Mouse (Mus musculus) adrenal gland (tissue): ENCODE results near the gene Bpifb1.
"Not testable (repeated sequence)": the region's sequence is repeated elsewhere in the genome, so short reads cannot be mapped to it uniquely, and the experiment has no call there.

ENCODE experiments used
- intact Hi-C: fragments of 180-260 bp; cut with DNase I; formaldehyde crosslinking; loops from one replicate; pipeline ENCODE4 v1.15.1; 2025

Bpifb1 gene

DNA sequence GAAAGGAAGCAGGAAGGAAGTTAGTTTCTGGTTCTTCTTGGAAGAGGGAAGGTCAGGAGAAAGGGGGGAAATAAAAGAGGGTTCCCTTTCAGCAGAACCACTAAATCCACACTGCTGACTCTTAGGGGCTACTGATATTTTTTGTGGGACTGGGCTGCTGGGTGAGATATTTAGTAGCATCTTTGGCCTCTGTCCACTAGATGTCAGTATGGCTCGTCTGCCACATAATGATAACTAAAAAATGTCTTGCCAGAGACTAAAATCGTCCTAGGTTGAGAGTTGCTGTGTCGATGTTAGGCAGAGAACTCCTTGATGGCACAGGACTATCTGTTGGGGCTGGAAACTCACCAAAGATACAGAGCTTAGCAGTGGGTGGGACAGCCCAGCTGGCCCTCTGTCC lies 18.5 kb downstream of the Bpifb1 start:
- intact Hi-C loops, result loop anchor here (5.0 kb wide), 1 partner anchor 37 kb away; no protein-coding TSS in a partner anchor

DNA sequence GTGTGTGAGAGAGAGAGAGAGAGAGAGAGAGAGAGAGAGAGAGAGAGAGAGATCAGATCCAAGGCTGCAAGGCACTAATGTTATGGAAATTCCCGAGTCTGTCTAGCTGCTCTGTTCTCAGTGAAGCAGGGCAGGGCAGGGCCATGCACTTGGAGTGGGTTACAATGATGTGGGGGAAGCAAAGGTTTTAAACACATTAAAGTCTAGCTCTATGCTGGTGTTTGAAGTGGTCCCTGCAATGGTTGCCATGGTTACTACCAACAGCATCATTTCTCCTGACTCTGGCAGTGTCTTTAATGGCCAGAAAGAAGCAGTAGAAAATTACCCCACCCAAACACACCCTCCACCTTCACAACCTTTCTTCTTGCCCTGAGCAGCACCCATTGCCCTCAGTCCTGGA lies 20.5 kb downstream of the Bpifb1 start:
- intact Hi-C loops, result loop anchor here (10.0 kb wide), 1 partner anchor 164 kb away; the partner anchor contains the start of gene Cdk5rap1

DNA sequence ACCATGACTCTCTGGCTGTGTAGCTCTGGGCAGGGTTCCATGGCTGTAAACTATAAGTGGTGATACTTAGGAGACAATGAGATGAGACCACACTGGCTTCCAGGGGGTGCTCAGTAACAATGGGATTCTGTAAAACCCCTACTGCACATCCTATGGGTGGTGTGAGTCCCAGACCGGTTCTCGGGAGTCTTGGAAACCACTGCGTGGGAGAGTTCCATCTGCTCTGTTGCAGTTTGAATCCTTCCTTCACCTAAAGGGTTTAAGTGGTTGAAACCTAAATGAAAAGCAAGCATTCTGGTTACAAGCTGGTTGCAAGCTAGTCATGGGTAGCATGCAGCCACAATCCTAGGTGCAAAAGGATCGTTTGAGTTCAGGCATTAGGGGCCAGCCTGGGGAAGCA lies 21.3 kb downstream of the Bpifb1 start:
- intact Hi-C loops, result loop anchor here (10.0 kb wide), 1 partner anchor 163 kb away; the partner anchor contains the start of gene Cdk5rap1

- intact Hi-C loops, result loop anchor here (2.0 to 10.0 kb wide), 2 partner anchors 78 to 160 kb away; partner anchors contain the start of gene Cdk5rap1
Observed at GRCm38 (mm10) chr2:154215191-154215590, 24.6 kb downstream of the Bpifb1 start.

DNA sequence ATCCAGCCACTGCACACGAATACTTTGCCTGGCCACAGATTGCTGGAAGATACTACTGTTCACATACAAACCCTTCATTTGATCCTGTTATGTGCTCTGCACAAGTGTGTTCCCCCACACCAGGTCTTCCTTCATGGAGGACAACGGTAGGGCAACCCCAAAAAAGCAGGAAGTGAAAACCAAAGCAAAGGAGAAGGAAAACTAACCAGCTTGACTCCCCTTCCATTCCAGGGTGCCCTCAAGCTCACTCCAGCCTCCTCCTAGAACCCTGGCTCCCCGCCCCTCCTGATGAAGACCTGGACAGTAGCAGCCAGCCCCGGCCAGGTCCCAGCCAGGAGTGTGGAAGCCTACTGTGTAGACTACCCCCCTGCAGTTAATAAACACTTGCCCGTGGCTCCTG lies 29.3 kb downstream of the Bpifb1 start:
- intact Hi-C loops, result loop anchor here (10.0 kb wide), 1 partner anchor 155 kb away; the partner anchor contains the start of gene Cdk5rap1

- intact Hi-C loops, result no loop called here
Observed at GRCm38 (mm10) chr2:154223265-154223916, 32.8 kb downstream of the Bpifb1 start, which contains the start of gene Bpifb5. Bpifb5 (plus strand) TSS chr2:154223742.

GRCm38 (mm10) chr2:154223917-154224273 lies 33.3 kb downstream of the Bpifb1 start:
- intact Hi-C loops, result no loop called here

- intact Hi-C loops, result no loop called here
Observed at GRCm38 (mm10) chr2:154226991-154227390, 36.4 kb downstream of the Bpifb1 start.

DNA sequence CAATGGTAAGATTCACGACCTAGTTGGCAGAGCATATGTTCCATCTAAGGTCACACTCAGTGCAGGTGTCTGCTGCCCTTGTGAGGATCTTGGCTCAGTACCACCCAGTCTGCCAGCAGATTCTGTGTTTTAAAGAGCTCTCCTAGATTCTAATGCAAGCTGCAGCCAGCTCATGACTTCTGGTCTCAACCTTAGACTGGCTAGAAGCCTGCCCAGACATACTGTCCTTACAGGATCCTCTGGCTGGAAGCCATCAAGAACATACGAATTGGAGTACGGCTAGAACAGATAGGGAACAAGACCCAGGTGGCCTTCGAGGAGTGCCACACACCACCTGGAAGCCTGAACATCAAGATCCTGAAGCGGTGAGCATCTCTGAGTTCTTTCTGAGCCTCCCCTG lies 37.2 kb downstream of the Bpifb1 start:
- intact Hi-C loops, result no loop called here

DNA sequence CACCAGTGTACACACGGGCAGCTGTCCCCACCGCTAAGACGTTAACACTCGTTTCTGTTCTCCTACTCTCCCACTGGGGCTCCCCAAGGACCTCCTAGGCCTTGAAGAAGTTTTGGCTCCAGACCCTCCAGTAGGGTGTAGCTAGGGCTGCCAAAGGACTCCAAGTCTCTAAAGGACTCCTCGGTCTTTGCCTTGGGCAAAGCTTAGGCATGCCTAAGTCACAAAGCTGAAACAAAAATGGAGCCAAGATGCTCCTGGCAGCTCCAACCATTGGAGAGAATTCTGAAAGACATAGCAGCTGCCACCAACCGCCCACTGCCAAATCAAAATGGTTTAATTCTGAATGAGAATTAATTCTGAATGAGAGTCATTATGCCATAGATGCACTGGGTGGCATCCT lies 42.8 kb downstream of the Bpifb1 start:
- intact Hi-C loops, result no loop called here

- intact Hi-C loops, result no loop called here
Observed at GRCm38 (mm10) chr2:154240771-154241170, 50.2 kb downstream of the Bpifb1 start.

GRCm38 (mm10) chr2:154242726-154243125 lies 52.1 kb downstream of the Bpifb1 start:
- intact Hi-C loops, result not testable (repeated sequence)

DNA sequence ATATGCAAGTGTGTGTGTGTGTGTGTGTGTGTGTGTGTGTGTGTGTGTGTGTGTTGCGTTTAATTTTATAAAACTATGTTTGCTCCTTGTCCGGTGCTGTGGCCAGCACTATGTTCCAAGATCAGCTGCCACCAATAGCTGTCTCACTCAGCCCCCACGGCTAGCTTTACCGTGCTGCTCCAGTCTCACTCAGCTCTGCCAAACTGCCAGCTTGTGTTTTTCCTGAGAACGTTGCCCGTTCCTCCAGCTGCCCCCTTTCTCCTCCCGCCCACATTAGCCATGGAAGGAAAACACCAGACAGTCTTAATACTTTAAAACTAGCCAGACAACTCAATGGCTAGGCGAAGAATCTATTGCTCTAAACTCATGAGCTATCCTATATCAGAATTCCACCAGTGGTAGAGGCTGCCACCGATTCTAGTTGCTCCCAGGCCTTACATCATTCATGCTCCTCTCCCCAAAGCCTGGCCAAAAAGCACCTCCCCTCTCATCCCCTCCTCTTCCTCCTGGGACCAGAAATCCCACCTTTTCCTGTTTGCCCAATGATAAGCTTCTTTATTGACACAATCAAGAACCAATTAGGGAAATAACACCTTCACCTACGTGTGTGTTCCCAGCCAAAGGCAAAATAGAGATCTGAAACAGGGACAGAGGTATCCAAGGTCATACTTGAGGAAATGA lies 52.9 kb downstream of the Bpifb1 start:
- intact Hi-C loops, result no loop called here

GRCm38 (mm10) chr2:154245322-154245721 lies 54.7 kb downstream of the Bpifb1 start:
- intact Hi-C loops, result no loop called here

GRCm38 (mm10) chr2:154255254-154255653 lies 64.6 kb downstream of the Bpifb1 start:
- intact Hi-C loops, result not testable (repeated sequence)

DNA sequence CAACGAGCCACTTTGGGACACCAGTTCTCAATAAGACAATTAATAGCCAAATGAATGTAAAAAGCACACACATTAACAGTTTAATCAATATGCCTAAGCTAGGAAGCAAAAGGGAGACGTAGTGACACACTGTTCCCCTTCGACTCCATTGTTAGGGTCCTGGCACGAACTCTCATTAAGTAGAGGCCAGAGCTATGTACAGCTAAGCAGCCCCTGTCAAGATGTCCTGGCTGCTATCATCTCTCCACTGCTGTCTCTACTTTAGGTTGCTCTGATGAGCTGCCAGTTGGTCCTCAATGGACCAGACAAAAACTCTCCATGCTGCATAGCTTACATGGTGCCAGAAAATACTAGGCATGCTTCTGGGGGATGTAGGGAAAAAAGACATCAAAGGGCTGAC lies 65.2 kb downstream of the Bpifb1 start:
- intact Hi-C loops, result no loop called here

GRCm38 (mm10) chr2:154257554-154257953 lies 66.9 kb downstream of the Bpifb1 start, which contains the start of gene Bpifb9a:
Bpifb9a (plus strand) TSS chr2:154257854.
- intact Hi-C loops, result not testable (repeated sequence)

GRCm38 (mm10) chr2:154264397-154264796 lies 73.8 kb downstream of the Bpifb1 start:
- intact Hi-C loops, result not testable (repeated sequence)
